In the genomic region with DNA sequence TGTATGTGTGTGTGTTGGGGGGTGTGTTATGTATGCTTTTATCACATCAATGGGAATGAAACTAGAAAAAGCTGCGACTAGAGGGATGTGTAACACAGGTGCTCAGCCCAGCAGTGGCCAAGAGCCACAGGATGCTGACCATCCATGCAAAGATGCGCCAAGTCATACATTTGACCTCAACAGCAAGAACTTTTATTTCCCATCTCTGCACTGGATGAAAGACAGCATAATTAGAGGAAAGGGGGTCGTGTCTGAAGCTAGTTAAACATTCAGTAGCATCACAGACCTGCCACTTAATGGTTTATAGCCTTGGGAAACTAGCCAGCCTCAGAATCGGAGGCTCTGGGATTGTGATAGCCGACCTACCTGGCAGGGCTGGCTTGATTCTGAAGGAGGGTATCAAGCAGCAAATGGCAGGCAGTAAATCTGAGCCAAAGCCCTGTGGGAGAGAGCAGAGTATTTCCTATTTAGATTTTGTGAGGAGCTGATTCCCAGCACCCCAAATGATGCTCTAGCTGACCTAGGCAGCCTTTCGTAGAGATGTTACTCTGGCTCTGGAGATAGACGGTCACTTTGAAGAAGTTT, we compare ENCODE assay signal across 33 mouse cellular contexts. TPM values are rescaled to one million over a fixed set of nuclear protein-coding genes. Genes with fewer than 3 reads are reported as not detected.
DNase-seq lines count a peak whose midpoint lies in the region; ATAC-seq lines count a peak whose summit lies in the region.
"Had no signal": no experiment of that assay in that cellular context is flagged by ENCODE, and none has a peak within 500 bp of the region (broad histone marks: within the 10 kb centered on the region; RNA-seq: fewer than 3 reads in every experiment).

No protein-coding gene starts in this region.

- no peaks in the 10 kb centered on the region for H3K36me3 ChIP-seq in limb, embryonic 10.5 days
- H3K36me3 ChIP-seq in liver, embryonic 11.5 days (ENCODE audit: control insufficient read depth, insufficient read depth, low read length): no peaks in the 10 kb centered on the region
- H3K36me3 ChIP-seq: embryonic facial prominence, embryonic 12.5 days; embryonic facial prominence, embryonic 15.5 days; heart, embryonic 10.5 days; heart, embryonic 13.5 days; hindbrain, embryonic 13.5 days; intestine, embryonic 15.5 days had no signal

- H3K9me3 ChIP-seq in limb, embryonic 10.5 days (replicated peaks): no peaks in the 10 kb centered on the region
- no peaks in the 10 kb centered on the region for H3K9me3 ChIP-seq in liver, embryonic 11.5 days (ENCODE audit: control insufficient read depth, low read length)
- H3K9me3 ChIP-seq: embryonic facial prominence, embryonic 12.5 days; embryonic facial prominence, embryonic 15.5 days; heart, embryonic 10.5 days; heart, embryonic 13.5 days; hindbrain, embryonic 13.5 days; intestine, embryonic 15.5 days had no signal

- 73% methylated on average over 7 of the region's 7 CpGs for WGBS in limb, embryonic 10.5 days
- WGBS in liver, embryonic 11.5 days: 79% methylated on average over 7 of the region's 7 CpGs

- no peaks in the 10 kb centered on the region for H3K4me1 ChIP-seq in limb, embryonic 10.5 days
- no peaks in the 10 kb centered on the region for H3K4me1 ChIP-seq in liver, embryonic 11.5 days (replicated peaks; ENCODE audit: control insufficient read depth, insufficient read depth, low read length)
- H3K4me1 ChIP-seq: heart, embryonic 13.5 days; intestine, embryonic 15.5 days had no signal

- ATAC-seq in cerebellum, adult (ENCODE audit: insufficient number of reproducible peaks, low FRiP score, low TSS enrichment): no peak
- ATAC-seq in liver, embryonic 11.5 days (replicated peaks; ENCODE audit: low FRiP score): no peak
- ATAC-seq: activated CD4-positive, CD25-positive, alpha-beta regulatory T cell, adult 4 months; forebrain, embryonic 14.5 days; forebrain, postnatal 0 days; hindbrain, embryonic 16.5 days; intestine, embryonic 15.5 days had no signal

- peak; percentile 27 for DNase-seq in cerebellum, adult 11 months
- DNase-seq in cerebellum, adult 18-20 months: peak; percentile 39
- DNase-seq in cerebellum, adult 9-10 months: peak; percentile 65
- peak; percentile 63 to 76 for DNase-seq in cerebellum, postnatal 14 days
- no peak for DNase-seq in limb, embryonic 10.5 days (ENCODE audit: low spot score)
- no peak for DNase-seq in liver, embryonic 11.5 days (ENCODE audit: low spot score)
- no peak for DNase-seq in left cerebral cortex, postnatal 10 days (ENCODE audit: extremely low spot score in 1 of 2, low spot score in 2 of 2)
- DNase-seq: adrenal gland, adult 8-10 months; adrenal gland, postnatal 36 days; forebrain, postnatal 0 days; gastrocnemius, adult 2 months; gastrocnemius, postnatal 25 days; heart, adult 2 months; heart, postnatal 14 days; kidney, adult 11 months; kidney, adult 8-10 months had no signal

- intact Hi-C loops in left cerebral cortex, postnatal 10 days (cut with DNase I): no loop called here

- H3K9ac ChIP-seq in liver, embryonic 11.5 days (ENCODE audit: low read depth, low read length): no peak overlapping the region
- H3K9ac ChIP-seq: embryonic facial prominence, embryonic 12.5 days; embryonic facial prominence, embryonic 15.5 days; forebrain, postnatal 0 days; heart, embryonic 13.5 days; hindbrain, embryonic 13.5 days; intestine, embryonic 15.5 days had no signal

- H3K4me3 ChIP-seq in limb, embryonic 10.5 days: no peak overlapping the region
- no peak overlapping the region for H3K4me3 ChIP-seq in liver, embryonic 11.5 days (ENCODE audit: low read depth, low read length)
- H3K4me3 ChIP-seq: embryonic facial prominence, embryonic 12.5 days; embryonic facial prominence, embryonic 15.5 days; gastrocnemius, adult 2 months; heart, adult 2 months; heart, embryonic 10.5 days; heart, embryonic 13.5 days; hindbrain, embryonic 13.5 days; intestine, embryonic 15.5 days had no signal

- H3K27me3 ChIP-seq in limb, embryonic 10.5 days (ENCODE audit: low read depth, poor library complexity, severe bottlenecking): no peaks in the 10 kb centered on the region
- no peaks in the 10 kb centered on the region for H3K27me3 ChIP-seq in liver, embryonic 11.5 days (replicated peaks; ENCODE audit: control insufficient read depth, insufficient read depth, low read length)
- H3K27me3 ChIP-seq: embryonic facial prominence, embryonic 12.5 days; embryonic facial prominence, embryonic 15.5 days; hindbrain, embryonic 13.5 days; intestine, embryonic 15.5 days had no signal

- no peak overlapping the region for H3K27ac ChIP-seq in limb, embryonic 10.5 days
- H3K27ac ChIP-seq in liver, embryonic 11.5 days (ENCODE audit: low read depth, low read length): no peak overlapping the region
- H3K27ac ChIP-seq: embryonic facial prominence, embryonic 12.5 days; embryonic facial prominence, embryonic 15.5 days; gastrocnemius, adult 2 months; heart, adult 2 months; heart, embryonic 10.5 days; heart, embryonic 13.5 days; hindbrain, embryonic 13.5 days; intestine, embryonic 15.5 days had no signal

- no peak overlapping the region for H3K4me2 ChIP-seq in liver, embryonic 11.5 days
- H3K4me2 ChIP-seq: embryonic facial prominence, embryonic 12.5 days; embryonic facial prominence, embryonic 15.5 days; heart, embryonic 13.5 days; hindbrain, embryonic 13.5 days; intestine, embryonic 15.5 days had no signal

RNA-seq across cellular contexts. Expression of gene 4930583I09Rik, which starts 1.9 kb away (rescaled TPM):
- polyA plus RNA-seq in limb, embryonic 10.5 days (2016; fragmentation: Nextera tagmentation; extraction: Ambion mirVana): not detected in 2 replicates
- polyA plus RNA-seq in liver, embryonic 11.5 days (2014; fragmentation: Nextera tagmentation; extraction: Ambion mirVana): not detected in 2 replicates
- total RNA-seq in left cerebral cortex, postnatal 10 days (2021): not detected
- total RNA-seq: adrenal gland, adult 8-10 months; adrenal gland, postnatal 36 days; common myeloid progenitor, adult 5-6 weeks; ES-E14; forebrain, postnatal 0 days; gastrocnemius, adult 2 months; gastrocnemius, postnatal 25 days; heart, adult 2 months; heart, postnatal 14 days; hematopoietic stem cell, adult 5-6 weeks had no signal
- polyA plus RNA-seq: activated CD4-positive, CD25-positive, alpha-beta regulatory T cell, adult 4 months; embryonic facial prominence, embryonic 12.5 days; embryonic facial prominence, embryonic 15.5 days; forebrain, embryonic 11.5 days; forebrain, embryonic 14.5 days; forebrain, postnatal 0 days; frontal cortex, adult 2 months; gonadal fat pad, adult 2 months; heart, adult 2 months; heart, embryonic 10.5 days; heart, embryonic 13.5 days; heart, embryonic 16.5 days; hindbrain, embryonic 13.5 days; hindbrain, embryonic 16.5 days; intestine, embryonic 15.5 days had no signal

Comparison
In these comparisons a context has a peak if more than half of its experiments do, and no peak if none do; other contexts are left out.
1. DNase-seq: peak in cerebellum, adult 11 months (single experiment), cerebellum, adult 18-20 months (2 of 2), cerebellum, adult 9-10 months (single experiment) and cerebellum, postnatal 14 days (2 of 2); none in limb, embryonic 10.5 days (single experiment), liver, embryonic 11.5 days (single experiment) and left cerebral cortex, postnatal 10 days (0 of 2).